Mouse (Mus musculus): ENCODE results near the gene Hhat. TPM values are rescaled to one million over a fixed set of nuclear protein-coding genes. Genes with fewer than 3 reads are reported as not detected.

Hhat gene
- polyA plus RNA-seq, 1 experiment from 2014 or later, result 10.7 TPM

DNA sequence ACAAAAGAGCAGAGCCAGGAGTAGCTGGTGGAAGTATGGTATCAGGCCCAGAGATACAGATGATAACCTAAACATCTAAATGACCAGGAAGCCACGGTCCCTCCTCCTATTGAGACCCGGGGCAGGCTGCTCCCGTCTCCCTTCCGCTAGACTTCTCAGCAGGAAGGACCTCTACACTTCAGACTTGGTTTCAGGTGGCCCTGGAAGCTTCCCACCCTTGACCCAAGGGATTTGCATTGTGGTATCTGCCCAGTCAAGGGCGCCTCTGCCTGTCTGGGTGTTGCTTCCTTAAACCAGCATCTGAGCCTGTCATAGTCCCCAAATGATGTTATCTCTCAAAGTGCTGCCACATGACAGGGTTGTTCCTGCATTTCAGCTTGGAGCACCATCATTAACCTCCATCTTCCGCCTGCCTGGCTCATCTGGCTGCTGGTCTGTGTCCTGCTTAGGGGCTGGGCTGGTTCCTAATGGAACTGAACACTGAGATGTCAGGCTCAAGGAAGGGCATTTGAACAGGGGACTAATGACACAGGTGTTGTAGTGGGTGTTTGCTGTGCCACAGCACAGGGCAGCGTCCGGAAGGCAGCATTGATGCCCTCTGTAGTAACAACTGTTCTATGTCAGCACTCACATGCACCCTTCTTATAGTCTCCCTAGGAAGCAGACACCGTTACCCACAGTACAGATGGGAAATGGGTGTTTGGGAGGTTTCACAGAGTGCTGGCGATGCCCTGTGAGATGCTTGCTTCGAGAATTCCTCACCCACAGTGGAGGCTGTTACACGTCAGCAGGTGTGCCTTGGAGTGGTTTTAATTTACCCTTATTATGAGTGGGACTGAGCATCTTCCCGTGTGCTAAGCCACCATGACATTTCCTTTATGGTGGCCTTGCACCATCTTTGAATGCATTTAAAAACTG lies 280.9 kb downstream of the Hhat start:
- Histone ChIP-seq H3K27ac (no peak overlapping the region), H3K9ac (no peak overlapping the region), H3K9me3 (no peaks in the 10 kb centered on the region), H3K27me3 (no peaks in the 10 kb centered on the region), H3K4me2 (no peak overlapping the region), H3K36me3 (no peaks in the 10 kb centered on the region), H3K4me3 (no peak overlapping the region), H3K4me1 (0 out of 2 replicates have a peak, but pooled peaks cover 4% of the 10 kb centered on the region)
- ATAC-seq (ENCODE audit: borderline replicate concordance, extremely low read depth, low FRiP score, low TSS enrichment), result no peak
- 66% methylated on average over 13 of the region's 13 CpGs for WGBS

DNA sequence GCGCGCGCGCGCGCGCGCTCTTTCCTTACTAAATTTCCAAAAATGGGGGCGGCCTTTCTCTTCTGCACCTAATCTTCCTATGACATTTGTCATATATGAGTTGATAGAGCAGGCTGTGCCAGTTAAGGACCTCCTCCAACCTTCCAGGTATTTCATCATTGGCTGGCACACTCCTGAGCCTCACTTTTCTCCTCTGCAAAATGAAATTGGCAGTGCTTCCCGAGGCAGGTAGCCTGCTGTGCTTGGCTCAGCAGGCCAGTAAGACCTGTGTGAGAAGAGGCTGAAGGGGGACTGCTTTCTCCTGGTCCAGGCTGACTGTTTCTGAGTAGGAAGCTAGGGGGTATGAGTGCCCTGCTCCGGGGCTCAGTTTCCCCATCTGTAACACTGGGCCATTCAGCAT lies 283.5 kb downstream of the Hhat start:
- no peak for ATAC-seq (ENCODE audit: borderline replicate concordance, extremely low read depth, low FRiP score, low TSS enrichment)
- Histone ChIP-seq H3K27ac (no peak overlapping the region), H3K27me3 (no peaks in the 10 kb centered on the region), H3K36me3 (no peaks in the 10 kb centered on the region), H3K4me3 (no peak overlapping the region), H3K4me1 (0 out of 2 replicates have a peak, but pooled peaks cover 4% of the 10 kb centered on the region), H3K4me2 (no peak overlapping the region), H3K9ac (no peak overlapping the region), H3K9me3 (no peaks in the 10 kb centered on the region)
- 92% methylated on average over 11 of the region's 11 CpGs for WGBS

DNA sequence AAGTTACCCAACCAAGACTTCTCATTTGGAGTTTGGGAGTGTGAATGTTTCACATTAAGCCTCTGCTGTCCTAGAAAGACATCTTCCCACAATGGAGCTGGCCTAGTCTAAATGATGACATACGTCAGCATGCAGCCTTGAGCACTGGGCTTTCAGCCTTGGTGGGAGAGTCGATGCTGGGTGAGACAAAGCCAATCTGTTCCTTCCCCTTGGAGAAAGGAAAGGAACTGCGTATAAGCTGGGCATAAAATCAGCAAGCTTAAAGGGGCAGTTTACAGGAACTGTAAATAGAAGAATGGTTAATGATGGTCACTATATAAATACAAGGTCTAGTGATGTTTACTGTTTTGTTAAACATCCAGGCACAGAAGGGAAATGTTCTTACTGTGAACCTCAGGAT lies 286.0 kb downstream of the Hhat start:
- H3K4me1 ChIP-seq, result 0 out of 2 replicates have a peak, but pooled peaks cover 4% of the 10 kb centered on the region
- H3K27me3 ChIP-seq, result no peaks in the 10 kb centered on the region
- H3K4me2 ChIP-seq, result no peak overlapping the region
- H3K9me3 ChIP-seq, result no peaks in the 10 kb centered on the region
- H3K27ac ChIP-seq, result peak overlapping the region; percentile 32; the same call in 1 of the 2 replicates
- WGBS, result 25% methylated on average over 3 of the region's 3 CpGs
- H3K9ac ChIP-seq, result no peak overlapping the region
- H3K4me3 ChIP-seq, result no peak overlapping the region
- peak; percentile 44; the same call in 1 of the 2 replicates for ATAC-seq (ENCODE audit: borderline replicate concordance, extremely low read depth, low FRiP score, low TSS enrichment)
- no peaks in the 10 kb centered on the region for H3K36me3 ChIP-seq

DNA sequence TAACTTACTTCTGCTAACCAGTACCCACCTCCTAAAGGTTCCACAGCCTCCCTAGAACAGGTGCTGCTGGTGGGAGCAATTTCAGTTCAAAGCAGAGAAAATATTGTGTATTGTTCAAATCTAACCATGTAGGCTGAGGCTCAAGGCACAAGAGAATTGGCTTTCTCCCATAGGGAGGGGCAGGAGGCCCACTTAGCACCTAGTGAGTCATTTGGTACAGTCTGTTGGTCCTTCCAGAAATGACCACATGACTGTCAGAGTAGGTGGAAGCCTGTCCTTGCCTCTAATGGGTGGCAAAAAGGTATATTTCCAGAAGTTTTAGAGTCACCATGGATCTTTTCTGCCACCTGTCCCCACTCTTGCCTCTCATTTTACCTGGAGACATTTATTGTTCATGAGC lies 289.6 kb downstream of the Hhat start:
- no peak for ATAC-seq (ENCODE audit: borderline replicate concordance, extremely low read depth, low FRiP score, low TSS enrichment)
- H3K4me3 ChIP-seq, result no peak overlapping the region
- peaks cover 13% of the 10 kb centered on the region; the same call in 1 of the 2 replicates for H3K4me1 ChIP-seq
- no peak overlapping the region for H3K9ac ChIP-seq
- no peaks in the 10 kb centered on the region for H3K9me3 ChIP-seq
- no peaks in the 10 kb centered on the region for H3K27me3 ChIP-seq
- no peak overlapping the region for H3K27ac ChIP-seq
- no peaks in the 10 kb centered on the region for H3K36me3 ChIP-seq
- H3K4me2 ChIP-seq, result no peak overlapping the region

DNA sequence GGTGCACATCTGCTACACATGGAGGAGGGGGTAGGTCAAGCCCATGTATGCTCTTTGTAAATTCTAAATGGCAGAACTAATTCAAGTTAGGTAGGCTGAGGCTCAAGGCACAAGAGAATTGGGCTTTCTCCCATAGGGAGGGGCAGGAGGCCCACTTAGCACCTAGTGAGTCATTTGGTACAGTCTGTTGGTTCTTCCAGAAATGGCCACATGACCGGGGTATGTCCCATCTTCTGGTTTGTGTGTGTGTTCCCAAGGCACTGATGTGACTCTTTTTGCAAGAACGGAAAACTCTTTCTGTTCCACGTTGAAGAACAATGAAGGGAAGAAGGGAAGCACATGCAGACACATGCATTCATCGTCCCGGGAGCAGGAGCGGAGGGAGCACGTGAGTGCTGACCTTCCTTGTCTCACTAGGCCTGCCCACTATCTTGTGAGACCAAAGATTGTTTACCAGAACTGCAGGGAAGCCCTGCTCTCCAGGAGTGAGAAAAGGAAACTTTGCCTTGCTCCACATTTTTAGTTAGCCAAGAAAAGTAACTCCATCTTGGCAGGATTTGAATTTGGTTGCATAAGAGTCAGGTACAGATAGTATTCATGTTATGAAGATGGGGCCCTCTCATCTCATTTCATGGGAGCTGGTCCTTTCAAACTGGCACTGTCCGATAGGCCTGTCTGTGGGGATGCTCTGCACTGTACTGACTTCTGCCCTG lies 290.8 kb downstream of the Hhat start:
- WGBS, result 66% methylated on average over 8 of the region's 8 CpGs
- H3K4me3 ChIP-seq, result no peak overlapping the region
- ATAC-seq (ENCODE audit: borderline replicate concordance, extremely low read depth, low FRiP score, low TSS enrichment), result no peak

DNA sequence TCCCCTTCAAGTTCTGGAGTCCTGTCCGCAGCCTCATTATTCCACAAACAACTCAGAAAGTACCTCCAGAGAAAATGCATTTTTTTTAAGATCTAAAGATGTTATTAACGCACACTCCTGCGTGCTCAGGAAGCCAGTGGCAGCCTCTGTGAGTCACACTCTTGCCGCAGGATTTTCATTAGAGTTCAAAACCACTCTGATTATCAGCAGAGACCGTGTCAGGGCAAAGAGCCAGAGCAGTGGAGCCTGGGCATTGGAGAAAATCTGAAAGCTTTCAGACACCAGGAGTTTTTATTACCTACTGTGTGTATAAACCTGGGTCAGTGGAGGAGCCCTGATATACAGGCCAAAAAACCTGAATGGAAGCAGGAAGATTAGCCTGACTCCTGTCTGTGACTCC lies 292.8 kb downstream of the Hhat start:
- peaks cover 9% of the 10 kb centered on the region; the same call in 1 of the 2 replicates for H3K4me1 ChIP-seq
- 47% methylated on average over 5 of the region's 5 CpGs for WGBS
- H3K9ac ChIP-seq, result no peak overlapping the region
- H3K27me3 ChIP-seq, result no peaks in the 10 kb centered on the region
- H3K9me3 ChIP-seq, result no peaks in the 10 kb centered on the region
- H3K4me2 ChIP-seq, result no peak overlapping the region
- H3K4me3 ChIP-seq, result no peak overlapping the region
- peak overlapping the region; percentile 74 for H3K27ac ChIP-seq
- ATAC-seq (ENCODE audit: borderline replicate concordance, extremely low read depth, low FRiP score, low TSS enrichment), result no peak
- H3K36me3 ChIP-seq, result no peaks in the 10 kb centered on the region

More for the DNA sequence above, 290.8 kb downstream of the Hhat start:
- H3K4me1 ChIP-seq, result peaks cover 9% of the 10 kb centered on the region; the same call in 1 of the 2 replicates
- H3K36me3 ChIP-seq, result no peaks in the 10 kb centered on the region
- no peak overlapping the region for H3K27ac ChIP-seq
- H3K27me3 ChIP-seq, result no peaks in the 10 kb centered on the region
- H3K4me2 ChIP-seq, result no peak overlapping the region
- no peaks in the 10 kb centered on the region for H3K9me3 ChIP-seq
- no peak overlapping the region for H3K9ac ChIP-seq

DNA sequence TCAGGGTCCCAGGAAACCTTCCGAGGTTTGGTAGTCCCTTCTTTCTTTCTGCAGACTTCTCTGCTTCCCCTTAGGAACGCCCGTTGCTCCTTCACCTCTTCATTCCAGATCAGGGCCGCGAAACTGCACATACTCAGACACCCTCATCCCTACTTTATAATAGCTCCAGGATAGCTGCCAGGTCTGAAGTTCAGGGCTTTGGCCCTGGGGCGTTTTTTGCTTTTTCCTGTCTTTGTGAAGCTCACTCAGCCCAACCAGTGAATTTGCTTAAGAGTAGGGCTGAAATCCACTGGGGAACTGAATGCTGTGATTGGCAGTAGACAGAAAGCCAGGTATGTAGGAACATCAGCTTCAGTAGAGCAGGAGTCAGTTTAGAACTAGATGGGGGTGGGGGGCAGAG lies 293.5 kb downstream of the Hhat start:
- Histone ChIP-seq H3K4me3 (no peak overlapping the region), H3K4me1 (peaks cover 9% of the 10 kb centered on the region; the same call in 1 of the 2 replicates), H3K9me3 (no peaks in the 10 kb centered on the region), H3K9ac (no peak overlapping the region), H3K36me3 (no peaks in the 10 kb centered on the region), H3K27me3 (no peaks in the 10 kb centered on the region), H3K27ac (peak overlapping the region; percentile 74), H3K4me2 (no peak overlapping the region)
- 49% methylated on average over 6 of the region's 6 CpGs for WGBS
- no peak for ATAC-seq (ENCODE audit: borderline replicate concordance, extremely low read depth, low FRiP score, low TSS enrichment)

DNA sequence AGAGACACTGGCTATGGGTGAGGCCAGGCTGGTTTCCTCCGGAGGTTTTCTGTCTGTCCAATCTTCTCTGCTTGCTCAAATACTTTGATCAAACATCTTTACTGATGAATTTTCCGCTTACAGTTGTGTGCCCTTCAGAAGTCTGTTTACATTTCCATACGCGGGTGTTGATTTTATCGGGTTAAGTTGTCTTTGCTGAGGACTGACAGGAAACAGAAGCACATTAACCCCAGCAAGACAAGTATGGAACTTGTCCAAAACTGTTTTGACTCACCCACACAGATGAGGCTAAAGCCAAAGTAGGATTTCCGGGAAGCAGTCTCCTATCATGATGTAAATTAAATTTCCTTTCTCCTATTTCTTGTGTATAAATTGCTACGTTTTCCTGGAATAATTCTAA lies 294.3 kb downstream of the Hhat start:
- Histone ChIP-seq H3K9me3 (no peaks in the 10 kb centered on the region), H3K9ac (no peak overlapping the region), H3K27ac (no peak overlapping the region), H3K4me2 (no peak overlapping the region), H3K4me1 (peaks cover 9% of the 10 kb centered on the region; the same call in 1 of the 2 replicates), H3K27me3 (no peaks in the 10 kb centered on the region), H3K36me3 (no peaks in the 10 kb centered on the region), H3K4me3 (no peak overlapping the region)
- WGBS, result 9% methylated on average over 7 of the region's 7 CpGs
- ATAC-seq (ENCODE audit: borderline replicate concordance, extremely low read depth, low FRiP score, low TSS enrichment), result peak; percentile 64; the same call in 1 of the 2 replicates

DNA sequence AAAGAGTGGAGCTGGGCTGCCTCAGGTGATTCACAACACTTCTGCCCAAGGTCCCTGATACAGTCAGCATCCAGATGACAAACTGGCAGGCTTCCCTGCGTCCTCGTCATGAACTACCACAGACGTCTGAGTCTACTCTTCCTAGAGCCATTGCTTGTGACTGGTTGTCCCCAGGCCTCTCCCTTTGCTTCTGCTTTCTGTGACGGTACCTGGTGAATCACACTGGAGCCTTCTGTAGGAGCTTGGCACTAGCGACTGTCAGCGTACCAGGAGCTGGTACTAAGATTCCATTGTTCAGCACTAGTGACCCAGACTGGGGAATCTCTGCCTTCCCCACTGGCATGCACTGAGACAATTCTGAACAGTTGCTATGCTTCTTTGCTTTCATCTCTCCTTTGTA lies 297.9 kb downstream of the Hhat start:
- no peak for ATAC-seq (ENCODE audit: borderline replicate concordance, extremely low read depth, low FRiP score, low TSS enrichment)
- Histone ChIP-seq H3K27ac (no peak overlapping the region), H3K4me2 (no peak overlapping the region), H3K4me1 (peaks cover 9% of the 10 kb centered on the region; the same call in 1 of the 2 replicates), H3K9ac (no peak overlapping the region), H3K36me3 (no peaks in the 10 kb centered on the region), H3K4me3 (no peak overlapping the region), H3K27me3 (no peaks in the 10 kb centered on the region), H3K9me3 (no peaks in the 10 kb centered on the region)
- WGBS, result 83% methylated on average over 6 of the region's 6 CpGs

DNA sequence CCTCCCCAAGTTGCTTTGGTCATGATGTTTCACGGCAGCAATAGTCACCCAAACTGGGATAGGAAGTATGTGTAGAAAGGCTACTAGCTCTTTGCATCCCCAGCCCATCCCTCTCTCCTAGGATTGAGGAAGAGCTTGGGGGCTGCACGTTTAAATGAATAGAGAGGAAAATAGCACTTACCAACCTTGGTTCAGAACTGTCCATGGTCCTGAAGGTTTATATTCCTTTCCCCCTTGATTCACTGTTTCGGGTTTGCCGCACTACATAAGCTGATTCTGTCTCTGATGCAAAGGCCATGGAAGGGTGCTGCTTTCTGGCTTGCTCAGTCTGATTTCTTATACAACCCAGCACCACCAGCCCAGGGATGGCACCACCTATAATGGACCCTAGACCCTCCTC lies 298.7 kb downstream of the Hhat start:
- WGBS, result 40% methylated on average over 4 of the region's 4 CpGs
- Histone ChIP-seq H3K4me3 (no peak overlapping the region), H3K4me1 (peaks cover 6% of the 10 kb centered on the region; the same call in 1 of the 2 replicates), H3K27ac (no peak overlapping the region), H3K9ac (no peak overlapping the region), H3K36me3 (no peaks in the 10 kb centered on the region), H3K27me3 (no peaks in the 10 kb centered on the region), H3K9me3 (no peaks in the 10 kb centered on the region), H3K4me2 (no peak overlapping the region)
- ATAC-seq (ENCODE audit: borderline replicate concordance, extremely low read depth, low FRiP score, low TSS enrichment), result no peak

DNA sequence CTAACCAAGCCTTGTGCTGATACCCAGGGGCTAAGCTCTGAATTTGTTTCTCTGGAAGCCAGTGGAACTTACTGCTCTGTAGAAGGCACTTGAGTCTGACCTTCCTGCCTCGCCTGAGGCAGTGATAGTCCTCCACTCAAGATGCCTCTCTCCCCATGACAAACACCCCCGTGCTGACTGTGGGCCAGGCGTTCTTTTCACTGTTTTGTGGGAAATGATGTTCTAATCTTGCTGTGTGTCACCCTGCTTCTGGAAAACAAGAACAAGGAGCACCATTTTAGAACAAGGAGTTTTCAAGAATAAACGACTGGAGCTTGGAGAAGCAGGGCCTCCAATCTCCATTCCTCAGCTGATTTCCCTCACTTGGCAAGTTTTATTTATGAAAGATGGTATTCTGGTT lies 307.3 kb downstream of the Hhat start:
- Histone ChIP-seq H3K27me3 (no peaks in the 10 kb centered on the region), H3K4me1 (no peaks in the 10 kb centered on the region), H3K4me3 (no peak overlapping the region), H3K36me3 (no peaks in the 10 kb centered on the region), H3K4me2 (no peak overlapping the region), H3K9ac (no peak overlapping the region), H3K9me3 (no peaks in the 10 kb centered on the region), H3K27ac (no peak overlapping the region)
- WGBS, result 67% methylated on average over 4 of the region's 4 CpGs
- no peak for ATAC-seq (ENCODE audit: borderline replicate concordance, extremely low read depth, low FRiP score, low TSS enrichment)
